Mouse (Mus musculus) lung, postnatal 0 days (tissue): Measurements from ENCODE around the gene Jakmip3. TPM values are rescaled to one million over a fixed set of nuclear protein-coding genes. Genes with fewer than 3 reads are reported as not detected.

Source experiments
- ATAC-seq: fragments of 200-750 bp; cut with Nextera tagmentation; 2 replicates; pipeline ENCODE4 v1.8.0; 2017; ENCODE audit warnings: moderate library complexity
- DNase-seq: peaks from one replicate; pipeline ENCODE4 v3.0.0-alpha.2; 2016; ENCODE audit warnings: low spot score
- H3K27ac ChIP-seq: fragments of 300-500 bp; sonication (generic); 2 replicates; pipeline ENCODE4 v1.5.1; 2014; ENCODE audit warnings: antibody characterized with exemption, mild to moderate bottlenecking, low read length, mixed read lengths
- H3K27me3 ChIP-seq: fragments of 300-500 bp; sonication (generic); replicated peaks from 2 replicates; pipeline ENCODE4 v1.6.1; 2014; ENCODE audit warnings: low read length, mixed read lengths; ENCODE audit not compliant: insufficient read depth
- H3K36me3 ChIP-seq: fragments of 300-500 bp; sonication (generic); 2 replicates; pipeline ENCODE4 v1.6.1; 2014; ENCODE audit warnings: low read length, mixed read lengths; ENCODE audit not compliant: insufficient read depth
- H3K4me1 ChIP-seq: fragments of 300-500 bp; sonication (generic); 2 replicates; pipeline ENCODE4 v1.6.1; 2014; ENCODE audit warnings: antibody characterized with exemption, low read depth, low read length, mixed read lengths; ENCODE audit not compliant: insufficient read depth
- H3K4me2 ChIP-seq: fragments of 300-500 bp; sonication (generic); replicated peaks from 2 replicates; pipeline ENCODE4 v1.6.1; 2014; ENCODE audit warnings: low read depth, mild to moderate bottlenecking, low read length, moderate library complexity, mixed read lengths
- H3K4me3 ChIP-seq: fragments of 300-500 bp; sonication (generic); 2 replicates; pipeline ENCODE4 v1.5.1; 2014; ENCODE audit warnings: low read depth, low read length
- H3K9ac ChIP-seq: fragments of 300-500 bp; sonication (generic); replicated peaks from 2 replicates; pipeline ENCODE4 v1.6.1; 2014; ENCODE audit warnings: low read depth, mild to moderate bottlenecking
- H3K9me3 ChIP-seq: fragments of 300-500 bp; sonication (generic); 2 replicates; pipeline ENCODE4 v1.6.1; 2016; ENCODE audit warnings: low read length, mixed read lengths
- CTCF ChIP-seq: IDR thresholded peaks from 2 replicates; pipeline ENCODE4 v1.5.1; 2016; ENCODE audit warnings: antibody characterized with exemption, mild to moderate bottlenecking
- EP300 ChIP-seq: IDR thresholded peaks from 2 replicates; pipeline ENCODE4 v1.6.1; 2016; ENCODE audit warnings: antibody characterized with exemption, mild to moderate bottlenecking, control low read depth
- WGBS: fragments of 180-500 bp; shearing (Covaris S2); extraction: QIAGEN DNeasy Blood & Tissue Kit; methylation state at CpG from one replicate; pipeline ENCODE4 v1.1.7; 2014; 5-methylcytosine and 5-hydroxymethylcytosine counted together
- polyA plus RNA-seq: library from polyadenylated mRNA; unstranded; fragments of >200 nt; fragmentation: Nextera tagmentation; extraction: Ambion mirVana; gene quantifications from 2 replicates; pipeline ENCODE4 v1.2.1, GENCODE M21; 2015

Jakmip3 gene
- not detected in 2 replicates for polyA plus RNA-seq

DNA sequence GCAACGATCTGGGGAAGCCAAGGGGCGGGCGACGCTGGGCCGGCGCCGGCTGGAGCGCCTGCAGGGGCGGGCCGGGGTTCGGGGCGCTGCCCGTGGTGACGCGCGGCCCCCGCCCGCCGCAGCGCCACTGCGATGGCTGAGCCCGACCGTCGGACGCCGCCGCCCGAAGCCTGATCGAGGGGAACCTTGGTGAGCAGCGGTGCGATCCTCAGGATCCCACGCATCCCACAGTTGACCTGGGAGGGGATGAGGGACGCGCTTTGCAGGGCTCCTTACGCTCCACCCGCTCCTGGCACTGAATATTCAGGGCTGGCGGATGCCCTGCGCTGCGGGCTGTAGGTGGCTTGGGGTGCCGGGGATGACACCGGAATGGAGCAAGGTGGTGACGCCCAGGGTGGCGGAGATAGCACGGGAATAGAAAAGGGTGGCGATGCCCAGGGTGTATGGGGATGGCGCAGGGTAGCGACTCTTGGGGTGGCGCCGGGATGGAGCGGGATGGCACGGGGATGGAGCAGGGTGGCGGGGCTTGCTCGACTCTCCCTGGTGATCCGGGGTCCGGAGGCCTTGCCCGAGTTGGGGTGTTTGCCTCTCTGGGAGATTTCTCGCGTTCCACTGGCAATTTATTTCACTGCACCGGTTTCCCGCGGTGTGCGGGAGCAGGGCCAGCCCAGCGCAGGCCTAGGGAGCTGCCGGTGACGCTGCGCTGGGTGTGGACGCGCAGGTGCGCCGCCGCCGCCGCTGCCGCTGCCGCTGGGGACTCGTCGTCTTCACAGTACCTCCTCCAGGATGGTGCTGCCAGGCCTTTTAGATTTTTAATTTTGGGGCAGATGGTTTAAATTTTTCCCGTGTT is at the start of gene Jakmip3:
TSS of gene Jakmip3 (plus strand) at position 119 of the 850 bp plus-strand sequence.
- Histone ChIP-seq H3K27ac (no peak within 1 kb of the TSS), H3K4me1 (no peaks in the 10 kb centered on the region), H3K36me3 (no peaks in the 10 kb centered on the region), H3K4me2 (peak within 1 kb of the TSS; percentile 57), H3K4me3 (peak within 1 kb of the TSS; percentile 35), H3K9ac (no peak within 1 kb of the TSS), H3K9me3 (no peaks in the 10 kb centered on the region), H3K27me3 (peaks cover 31% of the 10 kb centered on the region)
- no peak for TF ChIP-seq CTCF
- no peak for TF ChIP-seq EP300
- under 1% methylated on average over 72 of the region's 78 CpGs for WGBS
- ATAC-seq (no peak), DNase-seq (no peak)

DNA sequence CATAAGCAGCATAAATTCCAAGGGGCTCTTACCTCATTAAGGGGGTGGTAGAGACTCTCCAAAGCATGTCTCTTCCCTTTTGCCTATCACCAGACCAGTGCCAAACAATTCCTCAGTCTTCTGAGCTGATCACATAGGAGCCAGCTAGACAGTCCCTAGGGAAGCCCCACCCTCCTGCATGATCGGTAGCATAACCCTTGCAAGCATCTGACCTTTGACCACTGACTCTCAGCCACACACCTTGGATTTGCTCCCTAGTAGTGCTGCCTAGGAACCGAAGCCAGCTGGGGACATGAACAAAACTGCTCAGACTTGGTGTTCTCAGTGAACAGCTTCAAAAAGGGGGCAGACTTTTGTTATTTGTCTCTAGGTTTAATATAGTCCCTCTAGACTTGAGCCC is 42.4 kb upstream of the Jakmip3 start:
- peaks cover 22% of the 10 kb centered on the region; the same call in 1 of the 2 replicates for H3K36me3 ChIP-seq

DNA sequence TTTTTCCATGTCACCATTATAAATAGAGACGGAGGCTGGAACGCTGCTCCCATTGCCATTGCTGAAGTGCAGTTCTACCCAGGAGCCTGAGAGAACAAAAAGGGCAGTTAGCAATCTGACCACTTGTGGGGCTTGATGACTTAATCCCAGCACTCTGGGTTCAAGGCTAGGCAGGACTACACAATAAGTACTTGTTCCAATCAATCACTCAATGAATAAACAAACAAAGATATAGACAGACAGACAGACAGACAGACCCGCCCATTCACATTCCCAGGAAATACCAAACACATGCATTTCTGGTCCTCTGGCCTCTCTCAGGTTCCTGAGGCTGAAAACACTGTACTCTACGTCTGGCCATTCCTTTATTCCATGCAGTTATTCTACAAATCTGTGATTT is 41.8 kb upstream of the Jakmip3 start:
- 75% methylated on average over 4 of the region's 4 CpGs for WGBS
- peaks cover 19% of the 10 kb centered on the region; the same call in 1 of the 2 replicates for H3K36me3 ChIP-seq
- no peak overlapping the region for H3K4me3 ChIP-seq
- H3K9ac ChIP-seq, result no peak overlapping the region
- no peak overlapping the region for H3K27ac ChIP-seq
- no peak for TF ChIP-seq CTCF
- no peak for TF ChIP-seq EP300
- no peak for DNase-seq
- H3K4me2 ChIP-seq, result no peak overlapping the region
- H3K9me3 ChIP-seq, result no peaks in the 10 kb centered on the region
- no peaks in the 10 kb centered on the region for H3K4me1 ChIP-seq
- no peak for ATAC-seq
- no peaks in the 10 kb centered on the region for H3K27me3 ChIP-seq

More for the DNA sequence above, 42.4 kb upstream of the Jakmip3 start:
- Histone ChIP-seq H3K4me3 (no peak overlapping the region), H3K4me2 (no peak overlapping the region), H3K27ac (no peak overlapping the region), H3K9me3 (no peaks in the 10 kb centered on the region), H3K27me3 (no peaks in the 10 kb centered on the region), H3K9ac (no peak overlapping the region), H3K4me1 (no peaks in the 10 kb centered on the region)
- DNase-seq (no peak), ATAC-seq (no peak)
- WGBS, result 67% methylated on average over 2 of the region's 2 CpGs
- TF ChIP-seq CTCF (no peak), EP300 (no peak)

DNA sequence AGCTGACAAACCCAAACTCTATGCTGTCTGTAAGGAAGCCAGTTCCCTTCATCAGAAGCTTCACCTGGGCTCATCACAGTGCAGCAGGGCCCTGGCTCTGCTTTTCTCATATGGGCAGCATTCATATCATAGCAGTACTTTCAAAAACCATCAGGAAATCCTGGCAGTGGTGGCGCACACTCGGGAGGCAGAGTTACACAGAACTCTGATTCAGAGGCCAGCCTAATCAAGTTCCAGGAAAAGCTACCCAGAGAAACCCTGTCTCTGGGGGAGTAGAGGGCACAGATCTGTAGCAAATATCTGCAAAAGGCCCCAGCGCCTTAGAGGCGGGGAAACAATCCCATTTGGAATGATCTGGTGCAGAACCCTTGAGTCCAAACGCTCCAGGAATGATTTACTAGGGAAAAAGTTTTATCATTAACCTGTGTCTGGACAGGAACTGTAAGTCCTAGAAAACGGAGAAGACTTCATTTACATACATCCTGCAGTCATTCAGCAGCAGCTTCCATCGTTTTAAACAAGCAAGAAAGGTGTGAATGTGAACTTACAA is 36.6 kb upstream of the Jakmip3 start:
- H3K4me2 ChIP-seq, result no peak overlapping the region
- no peak for ATAC-seq
- H3K4me3 ChIP-seq, result no peak overlapping the region
- H3K36me3 ChIP-seq, result no peaks in the 10 kb centered on the region
- no peaks in the 10 kb centered on the region for H3K9me3 ChIP-seq
- WGBS, result 42% methylated on average over 7 of the region's 7 CpGs
- H3K9ac ChIP-seq, result no peak overlapping the region
- H3K27ac ChIP-seq, result no peak overlapping the region
- peaks cover 19% of the 10 kb centered on the region; the same call in 1 of the 2 replicates for H3K4me1 ChIP-seq
- TF ChIP-seq CTCF, result no peak
- no peak for TF ChIP-seq EP300
- DNase-seq, result no peak
- H3K27me3 ChIP-seq, result no peaks in the 10 kb centered on the region

DNA sequence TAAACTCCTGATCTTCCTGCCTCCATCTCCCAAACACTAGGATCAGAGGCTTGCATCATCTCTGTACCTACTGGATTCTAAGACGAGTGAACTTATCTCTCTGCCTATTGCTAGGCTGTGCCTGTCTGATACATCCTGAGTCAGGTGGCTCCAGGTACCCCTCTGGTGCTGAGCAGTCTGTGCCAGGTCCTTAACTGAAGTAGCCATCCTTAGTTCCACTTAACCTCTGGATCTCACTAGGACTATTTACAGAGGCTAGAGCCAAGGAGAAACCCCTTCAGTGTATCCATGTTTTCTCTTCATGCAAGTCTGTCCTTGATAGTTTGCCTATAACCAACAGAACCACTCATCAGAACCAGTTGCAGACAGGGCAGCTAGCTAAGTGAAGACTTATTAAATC is 34.1 kb upstream of the Jakmip3 start:
- WGBS, result 29% methylated on average over 1 of the region's 1 CpGs
- peak; percentile 8; the same call in 1 of the 2 replicates for ATAC-seq
- Histone ChIP-seq H3K9ac (peak overlapping the region; percentile 4; the same call in 1 of the 2 replicates), H3K4me1 (peaks cover 26% of the 10 kb centered on the region), H3K27ac (peak overlapping the region; percentile 92), H3K4me2 (peak overlapping the region; percentile 91), H3K4me3 (peak overlapping the region; percentile 86), H3K9me3 (no peaks in the 10 kb centered on the region), H3K36me3 (no peaks in the 10 kb centered on the region), H3K27me3 (no peaks in the 10 kb centered on the region)
- peak; percentile 46 for DNase-seq
- peak; percentile 49 for TF ChIP-seq EP300
- no peak for TF ChIP-seq CTCF

DNA sequence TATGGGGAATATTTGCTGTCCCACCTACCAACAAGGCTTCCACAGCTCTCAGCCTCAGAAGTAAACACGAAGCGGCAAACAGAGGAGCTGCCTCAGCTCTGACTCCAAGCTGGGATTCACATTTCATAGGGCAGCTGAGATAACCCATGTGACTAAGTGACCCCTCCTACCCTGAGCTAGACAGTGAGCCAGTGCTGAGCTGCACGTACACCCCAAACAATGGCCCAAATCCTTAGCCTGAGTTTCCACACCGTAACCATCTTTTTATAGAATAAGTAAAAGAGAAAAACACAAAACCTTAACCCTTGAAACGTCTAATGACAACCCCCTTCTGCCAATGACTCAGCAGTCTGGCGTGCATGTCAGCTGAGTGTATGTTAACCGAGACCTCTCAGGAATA is 33.5 kb upstream of the Jakmip3 start:
- TF ChIP-seq CTCF, result no peak
- TF ChIP-seq EP300, result no peak; the same call in 1 of the 2 replicates
- H3K9me3 ChIP-seq, result no peaks in the 10 kb centered on the region
- H3K27me3 ChIP-seq, result no peaks in the 10 kb centered on the region
- H3K36me3 ChIP-seq, result no peaks in the 10 kb centered on the region
- H3K4me2 ChIP-seq, result peak overlapping the region; percentile 91
- DNase-seq, result peak; percentile 86
- peak; percentile 47 for ATAC-seq
- peak overlapping the region; percentile 92 for H3K27ac ChIP-seq
- H3K4me1 ChIP-seq, result peaks cover 26% of the 10 kb centered on the region
- H3K4me3 ChIP-seq, result peak overlapping the region; percentile 86
- peak overlapping the region; percentile 4; the same call in 1 of the 2 replicates for H3K9ac ChIP-seq
- 6% methylated on average over 7 of the region's 7 CpGs for whole genome bisulfite sequencing
